Mouse (Mus musculus) liver, postnatal 0 days (tissue): ENCODE measurements at regions not wholly inside any gene's neighbourhood (a gene's known extent, or its start where the extent isn't known, plus 50 kb on each side); places are given as distances from the start of the nearest gene placed in this dataset.

Experiments
- CTCF ChIP-seq: sonication (generic); IDR thresholded peaks from 2 replicates; pipeline ENCODE4 v1.5.1; 2016; ENCODE audit warnings: antibody characterized with exemption, low read depth
- EP300 ChIP-seq: IDR thresholded peaks from 2 replicates; pipeline ENCODE4 v1.6.1; 2016; ENCODE audit warnings: antibody characterized with exemption, low read depth, mild to moderate bottlenecking

- TF ChIP-seq CTCF (no peak), EP300 (no peak)
Measured at GRCm38 (mm10) chr16:29913357-29914010, 150.7 kb upstream of the Hes1 start.
